Mouse (Mus musculus) embryonic facial prominence, embryonic 11.5 days (tissue): ENCODE results near the gene Syce3. TPM values are rescaled to one million over a fixed set of nuclear protein-coding genes. Genes with fewer than 3 reads are reported as not detected.
"Not testable (repeated sequence)": the region's sequence is repeated elsewhere in the genome, so short reads cannot be mapped to it uniquely, and the experiment has no call there.

ENCODE experiments used
- ATAC-seq: fragments of 200-750 bp; cut with Nextera tagmentation; replicated peaks from 2 replicates; pipeline ENCODE4 v1.8.0; 2017; ENCODE audit warnings: low read depth; ENCODE audit not compliant: insufficient number of reproducible peaks, low FRiP score, low TSS enrichment
- DNase-seq: peaks from one replicate; pipeline ENCODE4 v3.0.0-alpha.2; 2015; ENCODE audit warnings: low spot score
- H3K27ac ChIP-seq: fragments of 300-500 bp; sonication (generic); replicated peaks from 2 replicates; pipeline ENCODE4 v1.5.1; 2014; ENCODE audit warnings: mild to moderate bottlenecking, low read depth, low read length, control low read depth
- H3K27me3 ChIP-seq: fragments of 300-500 bp; sonication (generic); 2 replicates; pipeline ENCODE4 v1.6.1; 2014; ENCODE audit warnings: mild to moderate bottlenecking, low read length, moderate library complexity, mixed read lengths; ENCODE audit not compliant: control insufficient read depth, insufficient read depth
- H3K36me3 ChIP-seq: fragments of 300-500 bp; sonication (generic); replicated peaks from 2 replicates; pipeline ENCODE4 v1.6.1; 2014; ENCODE audit warnings: low read depth, mild to moderate bottlenecking, low read length, moderate library complexity, mixed read lengths; ENCODE audit not compliant: control insufficient read depth, insufficient read depth
- H3K4me1 ChIP-seq: fragments of 300-500 bp; sonication (generic); 2 replicates; pipeline ENCODE4 v1.6.1; 2014; ENCODE audit warnings: low read length, mixed read lengths; ENCODE audit not compliant: control insufficient read depth, insufficient read depth
- H3K4me2 ChIP-seq: fragments of 300-500 bp; sonication (generic); 2 replicates; pipeline ENCODE4 v1.6.1; 2014; ENCODE audit warnings: low read depth, mild to moderate bottlenecking, control low read depth, low read length, moderate library complexity
- H3K4me3 ChIP-seq: fragments of 300-500 bp; sonication (generic); 2 replicates; pipeline ENCODE4 v1.5.1; 2014; ENCODE audit warnings: low read depth, low read length, control low read depth
- H3K9ac ChIP-seq: fragments of 300-500 bp; sonication (generic); replicated peaks from 2 replicates; pipeline ENCODE4 v1.6.1; 2014; ENCODE audit warnings: mild to moderate bottlenecking, control low read depth, low read length
- H3K9me3 ChIP-seq: fragments of 300-500 bp; sonication (generic); replicated peaks from 2 replicates; pipeline ENCODE4 v1.6.1; 2016; ENCODE audit warnings: mild to moderate bottlenecking, low read length, inconsistent platforms, mixed read lengths; ENCODE audit not compliant: control insufficient read depth
- WGBS: fragments of 180-500 bp; shearing (Covaris S2); extraction: QIAGEN DNeasy Blood & Tissue Kit; methylation state at CpG from one replicate; pipeline ENCODE4 v1.1.7; 2014; 5-methylcytosine and 5-hydroxymethylcytosine counted together
- polyA plus RNA-seq: library from polyadenylated mRNA; unstranded; fragments of >200 nt; fragmentation: Nextera tagmentation; extraction: Ambion mirVana; gene quantifications from 2 replicates; pipeline ENCODE4 v1.2.1, GENCODE M21; 2014

Syce3 gene
- polyA plus RNA-seq, 1 experiment from 2014 or later, result not detected

DNA sequence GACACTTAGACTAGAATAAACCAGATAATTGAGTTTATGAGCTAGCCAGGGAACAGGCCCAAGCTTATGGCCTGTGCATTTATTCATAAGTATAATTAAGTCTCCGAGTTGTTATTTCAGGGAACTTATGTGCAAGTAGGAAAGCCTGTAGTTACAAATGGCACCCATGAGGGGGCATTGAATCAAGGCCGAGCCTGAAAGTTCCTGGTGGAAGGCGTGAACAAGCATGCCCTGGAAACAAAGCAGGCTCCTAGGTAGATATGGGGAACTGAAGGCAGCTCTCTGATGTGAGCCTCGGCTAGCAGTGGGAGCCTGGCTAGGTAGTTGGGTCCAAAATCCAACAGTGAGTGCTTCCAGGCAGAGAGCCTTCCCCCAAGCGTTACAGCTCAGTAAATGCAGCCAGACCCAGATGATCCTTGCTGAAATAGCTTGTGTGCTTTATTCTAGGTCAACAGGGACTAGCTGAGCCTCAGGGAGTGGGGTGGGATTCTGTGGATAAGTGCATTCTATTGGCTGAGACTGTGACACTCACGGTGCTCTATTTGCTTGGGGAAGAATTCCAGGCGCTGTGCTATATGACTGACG is 32.3 kb upstream of the Syce3 start:
- Histone ChIP-seq H3K4me3 (no peak overlapping the region), H3K4me2 (no peak overlapping the region), H3K4me1 (no peaks in the 10 kb centered on the region), H3K36me3 (no peaks in the 10 kb centered on the region), H3K9ac (no peak overlapping the region), H3K9me3 (no peaks in the 10 kb centered on the region), H3K27ac (no peak overlapping the region), H3K27me3 (no peaks in the 10 kb centered on the region)
- DNase-seq (peak; percentile 28), ATAC-seq (no peak)
- WGBS, result 40% methylated on average over 8 of the region's 8 CpGs

DNA sequence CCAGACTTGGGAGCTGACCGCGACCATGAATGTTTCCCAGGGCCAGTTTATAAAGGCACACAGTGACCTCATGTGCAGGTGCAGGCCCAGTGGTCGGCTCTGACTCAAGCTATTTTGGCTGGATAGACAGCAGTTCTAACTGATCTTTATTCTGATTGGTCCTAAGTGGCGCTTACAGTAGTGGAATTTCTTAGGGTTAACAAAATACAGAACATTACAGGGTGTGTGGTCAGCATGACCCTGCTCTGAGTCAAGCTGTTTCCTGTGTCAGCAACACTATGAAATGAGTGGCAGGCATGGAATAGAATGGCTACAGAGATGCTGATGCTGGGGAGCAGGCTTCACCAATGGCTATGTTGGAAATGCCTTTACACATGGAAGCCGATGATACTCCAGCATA is 25.6 kb upstream of the Syce3 start:
- DNase-seq (no peak), ATAC-seq (no peak)
- H3K27me3 ChIP-seq, result no peaks in the 10 kb centered on the region
- H3K9ac ChIP-seq, result no peak overlapping the region
- 87% methylated on average over 5 of the region's 5 CpGs for WGBS
- H3K4me2 ChIP-seq, result no peak overlapping the region
- no peaks in the 10 kb centered on the region for H3K9me3 ChIP-seq
- H3K4me1 ChIP-seq, result no peaks in the 10 kb centered on the region
- H3K36me3 ChIP-seq, result no peaks in the 10 kb centered on the region
- no peak overlapping the region for H3K4me3 ChIP-seq
- no peak overlapping the region for H3K27ac ChIP-seq

DNA sequence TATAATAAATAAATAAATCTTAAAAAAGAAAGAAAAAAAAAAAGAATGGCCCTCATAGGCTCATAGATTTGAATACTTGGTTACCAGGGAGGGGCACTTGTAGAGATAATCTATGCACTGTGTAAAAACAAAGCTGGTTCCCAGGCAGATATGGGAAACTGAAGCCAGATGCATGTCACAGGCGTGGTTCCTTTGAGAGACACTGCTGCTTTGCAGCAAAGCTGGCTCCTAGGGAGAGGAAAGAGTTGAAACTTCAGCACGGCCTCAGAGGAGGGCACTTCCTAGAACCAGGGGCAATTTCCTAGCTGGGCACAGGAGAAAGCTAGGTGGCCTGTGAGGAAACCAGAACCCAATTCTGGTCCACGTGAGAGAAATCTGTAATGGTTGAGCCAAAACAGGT is 23.8 kb upstream of the Syce3 start:
- no peaks in the 10 kb centered on the region for H3K36me3 ChIP-seq
- H3K9me3 ChIP-seq, result no peaks in the 10 kb centered on the region
- 63% methylated on average over 3 of the region's 3 CpGs for WGBS
- H3K4me2 ChIP-seq, result no peak overlapping the region
- H3K27me3 ChIP-seq, result no peaks in the 10 kb centered on the region
- no peaks in the 10 kb centered on the region for H3K4me1 ChIP-seq
- H3K4me3 ChIP-seq, result no peak overlapping the region
- no peak for ATAC-seq
- DNase-seq, result no peak
- H3K27ac ChIP-seq, result no peak overlapping the region
- H3K9ac ChIP-seq, result no peak overlapping the region

DNA sequence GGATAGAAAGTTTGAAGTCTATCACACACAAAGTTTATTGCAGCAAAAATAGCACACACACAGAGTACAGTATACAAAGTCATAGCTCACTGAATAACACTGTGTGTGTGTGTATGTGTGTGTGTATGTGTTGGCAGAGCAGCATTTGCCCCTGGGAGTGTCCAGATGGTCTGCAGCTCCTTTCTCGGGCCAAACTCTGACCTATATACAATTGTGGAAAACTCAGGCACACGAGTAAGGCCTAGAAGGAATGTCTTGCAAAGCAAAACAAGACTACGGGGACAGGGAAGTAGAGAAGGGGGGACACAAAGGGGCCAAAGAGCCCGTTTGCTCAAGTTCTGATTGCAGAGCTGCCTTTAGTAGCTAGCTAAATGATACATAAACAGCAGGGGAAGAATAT is 22.6 kb upstream of the Syce3 start:
- no peaks in the 10 kb centered on the region for H3K9me3 ChIP-seq
- no peak overlapping the region for H3K27ac ChIP-seq
- H3K36me3 ChIP-seq, result no peaks in the 10 kb centered on the region
- ATAC-seq (no peak), DNase-seq (no peak)
- no peaks in the 10 kb centered on the region for H3K27me3 ChIP-seq
- 70% methylated on average over 4 of the region's 4 CpGs for WGBS
- no peak overlapping the region for H3K9ac ChIP-seq
- H3K4me1 ChIP-seq, result no peaks in the 10 kb centered on the region
- no peak overlapping the region for H3K4me3 ChIP-seq
- H3K4me2 ChIP-seq, result no peak overlapping the region

DNA sequence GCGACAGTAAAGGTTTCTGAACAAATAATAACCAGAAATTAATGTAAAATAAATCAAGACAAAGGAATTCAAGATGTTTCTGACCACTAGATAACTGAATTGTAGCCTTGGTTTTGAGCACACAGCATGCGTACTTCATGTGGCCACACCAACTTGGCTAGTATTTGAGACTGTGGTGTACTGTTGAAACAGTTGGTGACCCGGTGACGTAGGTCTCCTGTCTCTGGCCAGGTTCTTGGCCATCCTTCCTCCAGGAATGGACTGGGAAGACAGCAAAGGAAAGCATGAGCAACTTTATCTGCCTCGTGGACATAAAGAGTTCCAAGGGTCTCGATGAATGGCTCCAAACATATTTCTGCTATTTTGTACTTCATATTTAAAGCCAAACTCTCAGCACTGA is 21.5 kb upstream of the Syce3 start:
- H3K9ac ChIP-seq, result no peak overlapping the region
- no peaks in the 10 kb centered on the region for H3K36me3 ChIP-seq
- H3K4me2 ChIP-seq, result no peak overlapping the region
- no peaks in the 10 kb centered on the region for H3K27me3 ChIP-seq
- 92% methylated on average over 6 of the region's 6 CpGs for WGBS
- no peak overlapping the region for H3K27ac ChIP-seq
- no peak for ATAC-seq
- no peak overlapping the region for H3K4me3 ChIP-seq
- H3K4me1 ChIP-seq, result no peaks in the 10 kb centered on the region
- no peaks in the 10 kb centered on the region for H3K9me3 ChIP-seq
- no peak for DNase-seq

DNA sequence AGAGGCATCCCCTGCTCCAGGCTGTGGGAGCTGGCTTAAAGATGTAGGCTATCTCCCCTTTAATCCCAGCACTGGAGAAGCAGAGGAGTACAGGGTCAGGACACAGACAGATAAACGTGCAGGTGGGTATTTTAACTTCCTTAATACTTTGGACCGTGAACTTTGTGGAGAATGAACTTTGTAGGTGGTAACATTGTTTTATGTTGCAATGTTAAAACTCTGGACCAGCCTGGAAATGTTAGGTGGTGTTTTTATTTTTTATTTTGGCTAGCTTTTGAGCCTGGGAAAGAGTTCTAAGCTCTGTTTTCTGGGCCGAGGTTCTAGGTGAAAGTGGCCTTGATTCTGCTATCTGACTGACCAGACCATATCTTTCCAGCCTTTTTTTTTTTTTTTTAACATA is 21.0 kb upstream of the Syce3 start:
- Histone ChIP-seq H3K4me2 (no peak overlapping the region), H3K9ac (no peak overlapping the region), H3K9me3 (no peaks in the 10 kb centered on the region), H3K4me1 (no peaks in the 10 kb centered on the region), H3K4me3 (no peak overlapping the region), H3K36me3 (no peaks in the 10 kb centered on the region), H3K27me3 (no peaks in the 10 kb centered on the region), H3K27ac (no peak overlapping the region)
- no peak for DNase-seq
- WGBS, result 94% methylated on average over 3 of the region's 3 CpGs
- ATAC-seq, result no peak

DNA sequence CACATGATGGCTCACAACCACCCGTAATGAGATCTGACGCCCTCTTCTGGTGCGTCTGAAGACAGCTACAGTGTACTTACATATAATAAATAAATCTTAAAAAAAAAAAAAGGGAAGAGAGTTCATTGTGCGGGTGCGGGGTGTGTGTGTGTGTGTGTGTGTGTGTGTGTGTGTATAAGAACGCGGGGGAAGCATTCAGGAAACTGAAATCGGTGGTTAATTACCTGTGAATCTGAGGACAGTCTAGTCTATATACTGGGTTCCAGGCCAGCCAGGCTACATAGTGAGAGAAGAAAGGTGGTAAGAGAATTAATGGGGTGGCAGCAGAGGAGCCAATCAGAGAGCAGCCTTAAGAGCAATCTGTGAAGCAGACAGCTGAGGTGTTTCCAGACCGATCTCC is 20.5 kb upstream of the Syce3 start:
- not testable (repeated sequence) for ATAC-seq, H3K4me3 ChIP-seq

DNA sequence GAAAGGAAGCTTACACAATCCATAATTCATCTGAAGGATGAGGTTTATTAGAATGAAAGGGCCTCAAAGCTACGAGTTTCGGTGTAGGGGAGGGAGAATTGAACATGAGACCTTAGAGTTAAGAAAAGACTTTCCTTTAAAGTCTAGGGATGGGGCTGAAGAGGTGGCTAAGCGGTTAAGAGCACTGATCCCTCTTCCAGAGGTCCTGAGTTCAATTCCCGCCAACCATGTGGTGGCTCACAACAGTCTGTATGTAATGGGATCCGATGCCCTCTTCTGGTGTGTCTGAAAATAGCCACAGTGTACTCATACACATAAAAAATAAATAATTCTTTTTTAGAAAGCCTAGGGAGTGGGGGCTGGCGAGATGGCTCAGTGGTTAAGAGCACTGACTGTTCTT is 20.0 kb upstream of the Syce3 start:
- H3K4me3 ChIP-seq, result peak overlapping the region; percentile 75
- H3K4me2 ChIP-seq, result peak overlapping the region; percentile 93
- H3K27ac ChIP-seq, result no peak overlapping the region
- no peak for ATAC-seq
- WGBS, result 43% methylated on average over 6 of the region's 6 CpGs
- H3K9ac ChIP-seq, result peak overlapping the region; percentile 78
- H3K36me3 ChIP-seq, result 0 out of 2 replicates have a peak, but pooled peaks cover 3% of the 10 kb centered on the region
- no peaks in the 10 kb centered on the region for H3K27me3 ChIP-seq
- no peaks in the 10 kb centered on the region for H3K4me1 ChIP-seq
- DNase-seq, result no peak
- H3K9me3 ChIP-seq, result no peaks in the 10 kb centered on the region

More for the DNA sequence above, 20.5 kb upstream of the Syce3 start:
- not testable (repeated sequence) for H3K4me2 ChIP-seq, H3K4me1 ChIP-seq, H3K27me3 ChIP-seq, H3K36me3 ChIP-seq, H3K27ac ChIP-seq, H3K9me3 ChIP-seq, DNase-seq, H3K9ac ChIP-seq
- 84% methylated on average over 8 of the region's 9 CpGs for WGBS
